Mouse (Mus musculus): Measurements from ENCODE around the gene Rhbdl2. TPM values are rescaled to one million over a fixed set of nuclear protein-coding genes. Genes with fewer than 3 reads are reported as not detected.

Gene Rhbdl2
- polyA plus RNA-seq, 1 experiment from 2014 or later: 1.0 TPM

- WGBS: 66% methylated on average over 4 of the region's 4 CpGs
- H3K9ac ChIP-seq: no peak overlapping the region
- H3K4me1 ChIP-seq: no peaks in the 10 kb centered on the region
- no peak for ATAC-seq (ENCODE audit: low FRiP score)
- no peak overlapping the region for H3K4me3 ChIP-seq (replicated peaks)
- no peaks in the 10 kb centered on the region for H3K36me3 ChIP-seq (replicated peaks)
- H3K4me2 ChIP-seq: no peak overlapping the region
- no peak overlapping the region for H3K27ac ChIP-seq
- no peaks in the 10 kb centered on the region for H3K9me3 ChIP-seq
- no peaks in the 10 kb centered on the region for H3K27me3 ChIP-seq
Measured at GRCm38 (mm10) chr4:123856888-123857287, 69.2 kb downstream of the Rhbdl2 start.

GRCm38 (mm10) chr4:123858090-123858489 is 70.4 kb downstream of the Rhbdl2 start:
- no peak for ATAC-seq (ENCODE audit: low FRiP score)
- H3K27ac ChIP-seq: no peak overlapping the region
- no peaks in the 10 kb centered on the region for H3K4me1 ChIP-seq
- no peak overlapping the region for H3K9ac ChIP-seq
- H3K4me3 ChIP-seq (replicated peaks): no peak overlapping the region
- H3K9me3 ChIP-seq: no peaks in the 10 kb centered on the region
- H3K4me2 ChIP-seq: no peak overlapping the region
- no peaks in the 10 kb centered on the region for H3K27me3 ChIP-seq
- WGBS: 92% methylated on average over 7 of the region's 7 CpGs
- H3K36me3 ChIP-seq (replicated peaks): no peaks in the 10 kb centered on the region

- Histone ChIP-seq H3K4me3 (replicated peaks) (no peak within 1 kb of the TSS), H3K27ac (no peak within 1 kb of the TSS), H3K27me3 (no peaks in the 10 kb centered on the region), H3K9me3 (no peaks in the 10 kb centered on the region), H3K9ac (no peak within 1 kb of the TSS), H3K36me3 (replicated peaks) (no peaks in the 10 kb centered on the region), H3K4me2 (no peak within 1 kb of the TSS), H3K4me1 (no peaks in the 10 kb centered on the region)
- no peak for ATAC-seq (ENCODE audit: low FRiP score)
- whole genome bisulfite sequencing: 81% methylated on average over 3 of the region's 3 CpGs
Measured at GRCm38 (mm10) chr4:123859379-123859778, 71.7 kb downstream of the Rhbdl2 start, which contains the start of gene 4933427I04Rik. Gene 4933427I04Rik (plus strand): TSS chr4:123859679.

GRCm38 (mm10) chr4:123859803-123860202 is 72.1 kb downstream of the Rhbdl2 start:
- H3K36me3 ChIP-seq (replicated peaks): no peaks in the 10 kb centered on the region
- H3K9ac ChIP-seq: no peak overlapping the region
- ATAC-seq (ENCODE audit: low FRiP score): no peak
- no peak overlapping the region for H3K27ac ChIP-seq
- H3K27me3 ChIP-seq: no peaks in the 10 kb centered on the region
- H3K4me3 ChIP-seq (replicated peaks): no peak overlapping the region
- H3K4me1 ChIP-seq: no peaks in the 10 kb centered on the region
- H3K4me2 ChIP-seq: no peak overlapping the region
- 68% methylated on average over 2 of the region's 2 CpGs for WGBS
- H3K9me3 ChIP-seq: no peaks in the 10 kb centered on the region

GRCm38 (mm10) chr4:123860621-123861020 is 72.9 kb downstream of the Rhbdl2 start:
- ATAC-seq (ENCODE audit: low FRiP score): no peak
- Histone ChIP-seq H3K36me3 (replicated peaks) (no peaks in the 10 kb centered on the region), H3K9ac (no peak overlapping the region), H3K9me3 (no peaks in the 10 kb centered on the region), H3K4me2 (no peak overlapping the region), H3K27ac (no peak overlapping the region), H3K27me3 (no peaks in the 10 kb centered on the region), H3K4me3 (replicated peaks) (no peak overlapping the region), H3K4me1 (no peaks in the 10 kb centered on the region)
- 82% methylated on average over 5 of the region's 5 CpGs for WGBS

Other genes with a start within 250 kb of the Rhbdl2 start
- 75.6 and 77.9 TPM in 2 replicates for gene Macf1, start 103.5 kb upstream of the Rhbdl2 start, polyA plus RNA-seq (2016; fragmentation: Nextera tagmentation; extraction: Ambion mirVana)
- gene Ndufs5, start 69.7 kb upstream of the Rhbdl2 start, polyA plus RNA-seq (2016; fragmentation: Nextera tagmentation; extraction: Ambion mirVana): 315 and 318 TPM in 2 replicates
- 89.8 and 91.1 TPM in 2 replicates for gene Akirin1, start 37.5 kb upstream of the Rhbdl2 start, polyA plus RNA-seq (2016; fragmentation: Nextera tagmentation; extraction: Ambion mirVana)
- gene 4933427I04Rik, start 71.8 kb downstream of the Rhbdl2 start, polyA plus RNA-seq (2016; fragmentation: Nextera tagmentation; extraction: Ambion mirVana): 0.09 TPM in 1 of 2 replicates, not detected in the other
- gene Mycbp, start 117.0 kb downstream of the Rhbdl2 start, polyA plus RNA-seq (2016; fragmentation: Nextera tagmentation; extraction: Ambion mirVana): 49.4 and 50.2 TPM in 2 replicates
- gene Rragc, start 129.6 kb downstream of the Rhbdl2 start, polyA plus RNA-seq (2016; fragmentation: Nextera tagmentation; extraction: Ambion mirVana): 53.6 and 56.6 TPM in 2 replicates
- gene 4930535I16Rik, start 130.1 kb downstream of the Rhbdl2 start, polyA plus RNA-seq (2016; fragmentation: Nextera tagmentation; extraction: Ambion mirVana): not detected in 2 replicates

Measured in forebrain, embryonic 12.5 days (tissue).